ENCODE assay signal across 27 mouse cellular contexts in the genomic region with DNA sequence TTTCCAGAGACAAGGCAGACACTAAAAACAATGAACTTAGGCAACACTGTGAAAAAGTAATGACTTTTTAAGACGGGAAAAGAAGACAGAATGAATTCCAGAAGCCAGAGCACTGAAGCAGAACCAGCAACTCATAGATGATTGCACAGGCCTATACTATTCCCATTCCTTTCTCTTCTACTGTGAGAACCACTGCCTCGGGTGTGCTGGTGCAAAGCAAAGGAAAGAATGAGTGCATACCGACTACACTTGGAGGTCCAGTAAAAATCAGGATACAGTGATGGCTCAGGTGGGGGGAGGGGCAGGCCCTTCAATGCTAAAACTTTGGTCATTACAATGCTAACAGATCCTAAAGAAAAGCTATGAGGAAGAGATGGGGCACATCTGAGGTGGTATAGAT.
"Had no signal": no experiment of that assay in that cellular context is flagged by ENCODE, and none has a peak within 500 bp of the region (broad histone marks: within the 10 kb centered on the region; RNA-seq: fewer than 3 reads in every experiment).

No protein-coding gene starts in this region.

- H3K27me3 ChIP-seq: heart, embryonic 12.5 days; hindbrain, embryonic 12.5 days; kidney, embryonic 15.5 days; limb, embryonic 12.5 days; liver, embryonic 13.5 days; liver, embryonic 15.5 days had no signal

- H3K27ac ChIP-seq: heart, embryonic 10.5 days; hindbrain, embryonic 10.5 days; hindbrain, embryonic 12.5 days; hindbrain, embryonic 14.5 days; kidney, embryonic 15.5 days; layer of hippocampus, adult 2 months; limb, embryonic 12.5 days; liver, embryonic 13.5 days; liver, embryonic 15.5 days had no signal

- H3K4me2 ChIP-seq: heart, embryonic 12.5 days; hindbrain, embryonic 12.5 days; hindbrain, embryonic 14.5 days; kidney, embryonic 15.5 days; limb, embryonic 12.5 days; liver, embryonic 11.5 days; liver, embryonic 13.5 days; liver, embryonic 15.5 days had no signal

- H3K9me3 ChIP-seq: heart, embryonic 10.5 days; heart, embryonic 12.5 days; hindbrain, embryonic 10.5 days; hindbrain, embryonic 12.5 days; kidney, embryonic 15.5 days; limb, embryonic 12.5 days; liver, embryonic 13.5 days; liver, embryonic 15.5 days had no signal

- H3K4me3 ChIP-seq: gastrocnemius, adult 2 months; heart, embryonic 10.5 days; heart, embryonic 12.5 days; hindbrain, embryonic 10.5 days; hindbrain, embryonic 12.5 days; kidney, embryonic 15.5 days; limb, embryonic 12.5 days; liver, embryonic 13.5 days; liver, embryonic 15.5 days had no signal

- ATAC-seq: hindbrain, embryonic 16.5 days; inflammation-experienced regulatory T-cells, adult 6 months; intestine, postnatal 0 days; liver, postnatal 0 days had no signal

- DNase-seq: gastrocnemius, adult 2 months; gastrocnemius, postnatal 10 days; gastrocnemius, postnatal 25 days; heart, postnatal 10 days; heart, postnatal 4 days; kidney, adult 18-20 months; kidney, adult 8-10 months; kidney, postnatal 10 days; kidney, postnatal 25 days; kidney, postnatal 4 days; left cerebral cortex, postnatal 4 days; liver; liver, embryonic 13.5 days; liver, postnatal 0 days had no signal

- H3K9ac ChIP-seq: heart, embryonic 12.5 days; hindbrain, embryonic 12.5 days; hindbrain, embryonic 14.5 days; kidney, embryonic 15.5 days; limb, embryonic 12.5 days; liver, embryonic 13.5 days; liver, embryonic 15.5 days; liver, postnatal 0 days had no signal

- H3K4me1 ChIP-seq: heart, embryonic 10.5 days had no signal
